Mouse (Mus musculus) erythroblast, adult 5-6 weeks (primary cell): ENCODE measurements around the gene Mzf1. TPM values are rescaled to one million over a fixed set of nuclear protein-coding genes. Genes with fewer than 3 reads are reported as not detected.

ENCODE experiments used
- ATAC-seq: replicated peaks from 2 replicates; pipeline ENCODE4 v1.8.0; 2016; ENCODE audit warnings: moderate number of reproducible peaks, mild to moderate bottlenecking, moderate TSS enrichment, inconsistent platforms; ENCODE audit not compliant: poor library complexity, low FRiP score, severe bottlenecking
- total RNA-seq, 2 experiments: library from RNA; stranded (forward) in 1 of 2; stranded (reverse) in 1 of 2; fragments of 150-400 nt in 1 of 2; fragments of 200-764, 138-1000 nt in 1 of 2; gene quantifications; 2 replicates each; pipeline versions ENCODE4 v1.2.3 to v1.2.4; 2015 to 2017; ENCODE audit warnings: low replicate concordance in 2 of 2

The Mzf1 gene
- total RNA-seq, 2 experiments from 2014 or later, result not detected

GRCm38 (mm10) chr7:13007341-13008092 lies 47.0 kb downstream of the Mzf1 start:
- no peak for ATAC-seq

- ATAC-seq, result no peak
These were observed 48.0 kb downstream of the Mzf1 start for GRCm38 (mm10) chr7:13006531-13006930.

GRCm38 (mm10) chr7:13006011-13006410 lies 48.6 kb downstream of the Mzf1 start:
- ATAC-seq, result no peak

- no peak for ATAC-seq
These were observed 51.2 kb downstream of the Mzf1 start for GRCm38 (mm10) chr7:13003380-13003779.

GRCm38 (mm10) chr7:13001584-13001983 lies 53.0 kb downstream of the Mzf1 start:
- no peak for ATAC-seq

GRCm38 (mm10) chr7:12998851-12999250 lies 55.7 kb downstream of the Mzf1 start, which contains the start of gene Trim28:
Gene Trim28, plus strand, starts transcription at chr7:12999114.
- ATAC-seq, result no peak

- ATAC-seq, result no peak
These were observed 56.5 kb downstream of the Mzf1 start, which contains the start of gene Slc27a5 for GRCm38 (mm10) chr7:12998053-12998452. Gene Slc27a5, minus strand, starts transcription at chr7:12998192.

GRCm38 (mm10) chr7:12997230-12997629 lies 57.3 kb downstream of the Mzf1 start:
- no peak for ATAC-seq

- no peak for ATAC-seq
These were observed 58.7 kb downstream of the Mzf1 start for GRCm38 (mm10) chr7:12995862-12996261.

- no peak for ATAC-seq
These were observed 61.4 kb downstream of the Mzf1 start for GRCm38 (mm10) chr7:12993148-12993547.

Other genes with a start within 250 kb of the Mzf1 start
- gene Zfp329, start 235.9 kb downstream of the Mzf1 start, total RNA-seq (2015; ENCODE audit: low replicate concordance), result 3.3 and 6.1 TPM in 2 replicates
- 1.4 and 3.1 TPM in 2 replicates for gene Zfp329, start 235.9 kb downstream of the Mzf1 start, total RNA-seq (2017; ENCODE audit: low replicate concordance)
- gene Zfp110, start 220.0 kb downstream of the Mzf1 start, total RNA-seq (2015; ENCODE audit: low replicate concordance), result 5.8 and 6.1 TPM in 2 replicates
- 6.4 and 11.2 TPM in 2 replicates for gene Zfp110, start 220.0 kb downstream of the Mzf1 start, total RNA-seq (2017; ENCODE audit: low replicate concordance)
- gene Zfp128, start 173.6 kb downstream of the Mzf1 start, total RNA-seq (2015; ENCODE audit: low replicate concordance), result 0.38 and 0.63 TPM in 2 replicates
- gene Zfp128, start 173.6 kb downstream of the Mzf1 start, total RNA-seq (2017; ENCODE audit: low replicate concordance), result 0.28 and 0.68 TPM in 2 replicates
- 5.4 and 6.9 TPM in 2 replicates for gene Zscan22, start 156.9 kb downstream of the Mzf1 start, total RNA-seq (2015; ENCODE audit: low replicate concordance)
- gene Zscan22, start 156.9 kb downstream of the Mzf1 start, total RNA-seq (2017; ENCODE audit: low replicate concordance), result 1.0 and 1.1 TPM in 2 replicates
- gene Rps5, start 132.5 kb downstream of the Mzf1 start, total RNA-seq (2015; ENCODE audit: low replicate concordance), result 474 and 662 TPM in 2 replicates
- gene Rps5, start 132.5 kb downstream of the Mzf1 start, total RNA-seq (2017; ENCODE audit: low replicate concordance), result 156 and 203 TPM in 2 replicates
- not detected in 2 replicates for gene Rnf225, start 127.3 kb downstream of the Mzf1 start, total RNA-seq (2015; ENCODE audit: low replicate concordance)
- gene Rnf225, start 127.3 kb downstream of the Mzf1 start, total RNA-seq (2017; ENCODE audit: low replicate concordance), result not detected in 2 replicates
- 2.1 and 2.3 TPM in 2 replicates for gene Zfp324, start 88.9 kb downstream of the Mzf1 start, total RNA-seq (2015; ENCODE audit: low replicate concordance)
- 2.1 and 2.5 TPM in 2 replicates for gene Zfp324, start 88.9 kb downstream of the Mzf1 start, total RNA-seq (2017; ENCODE audit: low replicate concordance)
- gene Zfp446, start 76.9 kb downstream of the Mzf1 start, total RNA-seq (2015; ENCODE audit: low replicate concordance), result 1.3 TPM in 1 of 2 replicates, not detected in the other
- 0.51 and 1.3 TPM in 2 replicates for gene Zfp446, start 76.9 kb downstream of the Mzf1 start, total RNA-seq (2017; ENCODE audit: low replicate concordance)
- not detected in 2 replicates for gene Slc27a5, start 56.6 kb downstream of the Mzf1 start, total RNA-seq (2015; ENCODE audit: low replicate concordance)
- not detected in 2 replicates for gene Slc27a5, start 56.6 kb downstream of the Mzf1 start, total RNA-seq (2017; ENCODE audit: low replicate concordance)
- 209 and 235 TPM in 2 replicates for gene Trim28, start 55.6 kb downstream of the Mzf1 start, total RNA-seq (2015; ENCODE audit: low replicate concordance)
- gene Trim28, start 55.6 kb downstream of the Mzf1 start, total RNA-seq (2017; ENCODE audit: low replicate concordance), result 226 and 257 TPM in 2 replicates
- gene Zbtb45, start 44.7 kb downstream of the Mzf1 start, total RNA-seq (2015; ENCODE audit: low replicate concordance), result 2.7 and 8.2 TPM in 2 replicates
- gene Zbtb45, start 44.7 kb downstream of the Mzf1 start, total RNA-seq (2017; ENCODE audit: low replicate concordance), result 21.2 and 23.4 TPM in 2 replicates
- 97.4 and 99.3 TPM in 2 replicates for gene Chmp2a, start 20.0 kb downstream of the Mzf1 start, total RNA-seq (2015; ENCODE audit: low replicate concordance)
- 144 and 170 TPM in 2 replicates for gene Chmp2a, start 20.0 kb downstream of the Mzf1 start, total RNA-seq (2017; ENCODE audit: low replicate concordance)
- gene Ube2m, start 16.5 kb downstream of the Mzf1 start, total RNA-seq (2015; ENCODE audit: low replicate concordance), result 45.0 and 92.0 TPM in 2 replicates
- gene Ube2m, start 16.5 kb downstream of the Mzf1 start, total RNA-seq (2017; ENCODE audit: low replicate concordance), result 32.8 and 112 TPM in 2 replicates
- gene Vmn1r85, start 40.4 kb upstream of the Mzf1 start, total RNA-seq (2015; ENCODE audit: low replicate concordance), result not detected in 2 replicates
- gene Vmn1r85, start 40.4 kb upstream of the Mzf1 start, total RNA-seq (2017; ENCODE audit: low replicate concordance), result not detected in 2 replicates
- gene Vmn1r86, start 65.2 kb upstream of the Mzf1 start, total RNA-seq (2015; ENCODE audit: low replicate concordance), result not detected in 2 replicates
- gene Vmn1r86, start 65.2 kb upstream of the Mzf1 start, total RNA-seq (2017; ENCODE audit: low replicate concordance), result 0.28 TPM in 1 of 2 replicates, not detected in the other
- not detected in 2 replicates for gene Vmn1r87, start 85.4 kb upstream of the Mzf1 start, total RNA-seq (2015; ENCODE audit: low replicate concordance)
- not detected in 2 replicates for gene Vmn1r87, start 85.4 kb upstream of the Mzf1 start, total RNA-seq (2017; ENCODE audit: low replicate concordance)
- not detected in 2 replicates for gene Vmn1r88, start 104.8 kb upstream of the Mzf1 start, total RNA-seq (2015; ENCODE audit: low replicate concordance)
- not detected in 2 replicates for gene Vmn1r88, start 104.8 kb upstream of the Mzf1 start, total RNA-seq (2017; ENCODE audit: low replicate concordance)
- not detected in 2 replicates for gene Vmn1r89, start 158.3 kb upstream of the Mzf1 start, total RNA-seq (2015; ENCODE audit: low replicate concordance)
- gene Vmn1r89, start 158.3 kb upstream of the Mzf1 start, total RNA-seq (2017; ENCODE audit: low replicate concordance), result not detected in 2 replicates
- 30.4 and 52.9 TPM in 2 replicates for gene Lig1, start 222.5 kb upstream of the Mzf1 start, total RNA-seq (2015; ENCODE audit: low replicate concordance)
- gene Lig1, start 222.5 kb upstream of the Mzf1 start, total RNA-seq (2017; ENCODE audit: low replicate concordance), result 62.7 and 99.9 TPM in 2 replicates
- 0.21 and 3.1 TPM in 2 replicates for gene Zswim9, start 224.0 kb upstream of the Mzf1 start, total RNA-seq (2015; ENCODE audit: low replicate concordance)
- gene Zswim9, start 224.0 kb upstream of the Mzf1 start, total RNA-seq (2017; ENCODE audit: low replicate concordance), result 2.1 and 2.2 TPM in 2 replicates